Mouse (Mus musculus) heart, adult 2 months (tissue): ENCODE measurements around the gene Ccdc92b.

ENCODE experiments used
- CTCF ChIP-seq: fragments of 200-600 bp; IDR thresholded peaks from 2 replicates; pipeline ENCODE4 v1.8.1; 2022; ENCODE audit warnings: antibody characterized with exemption, mild to moderate bottlenecking, moderate library complexity
- POLR2A ChIP-seq: fragments of 200-500 bp; IDR thresholded peaks from 2 replicates; pipeline ENCODE4 v1.6.1; 2011; ENCODE audit warnings: mild to moderate bottlenecking, low read depth, low read length, control low read depth; ENCODE audit not compliant: insufficient read depth

DNA sequence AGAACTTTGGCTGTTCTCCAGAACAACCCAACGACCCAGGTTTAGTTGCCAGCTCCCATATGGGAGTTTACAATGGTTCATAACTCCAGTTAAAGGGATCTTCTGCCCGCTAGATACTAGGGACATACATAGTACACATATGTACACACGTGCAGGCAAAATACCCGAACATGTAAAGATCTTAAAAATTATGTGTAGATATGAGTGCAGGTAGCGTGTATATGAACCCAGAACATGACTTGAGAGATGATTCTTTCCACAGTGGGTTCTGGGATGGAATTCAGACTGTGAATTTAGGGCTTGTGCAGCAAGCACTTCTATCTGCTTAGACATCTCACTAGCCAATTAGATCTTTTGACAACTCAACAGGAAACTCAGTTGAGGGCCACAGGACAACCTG is 52.4 kb downstream of the Ccdc92b start:
- TF ChIP-seq CTCF (no peak), POLR2A (no peak)
